Mouse (Mus musculus): ENCODE results near the gene 4833439L19Rik. TPM values are rescaled to one million over a fixed set of nuclear protein-coding genes. Genes with fewer than 3 reads are reported as not detected.
A peak's percentile ranks its signal among the peaks of the same experiment; 100 is the strongest.

4833439L19Rik gene
- polyA plus RNA-seq, 1 experiment from 2014 or later, result 271 TPM

- 89% methylated on average over 12 of the region's 12 CpGs for WGBS
Measured at GRCm38 (mm10) chr13:54598622-54599143, 33.4 kb upstream of the 4833439L19Rik start.

GRCm38 (mm10) chr13:54596870-54597269 is 31.6 kb upstream of the 4833439L19Rik start:
- 78% methylated on average over 5 of the region's 5 CpGs for WGBS

More at GRCm38 (mm10) chr13:54598622-54599143, 33.4 kb upstream of the 4833439L19Rik start:
- no peak overlapping the region for H3K9ac ChIP-seq (replicated peaks)
- H3K27ac ChIP-seq, result no peak overlapping the region
- peaks cover 9% of the 10 kb centered on the region for H3K4me1 ChIP-seq (replicated peaks)
- ATAC-seq, result no peak
- H3K36me3 ChIP-seq, result peaks cover 48% of the 10 kb centered on the region
- no peaks in the 10 kb centered on the region for H3K9me3 ChIP-seq
- no peak overlapping the region for H3K4me2 ChIP-seq (replicated peaks)
- 0 out of 2 replicates have a peak, but pooled peaks cover 7% of the 10 kb centered on the region for H3K27me3 ChIP-seq
- H3K4me3 ChIP-seq (replicated peaks), result no peak overlapping the region

GRCm38 (mm10) chr13:54596107-54596690 is 31.0 kb upstream of the 4833439L19Rik start:
- no peak overlapping the region for H3K9ac ChIP-seq (replicated peaks)
- WGBS, result 88% methylated on average over 8 of the region's 8 CpGs
- H3K9me3 ChIP-seq, result no peaks in the 10 kb centered on the region
- no peak overlapping the region for H3K4me3 ChIP-seq (replicated peaks)
- peaks cover 48% of the 10 kb centered on the region for H3K36me3 ChIP-seq
- H3K4me2 ChIP-seq (replicated peaks), result no peak overlapping the region
- no peak overlapping the region for H3K27ac ChIP-seq
- H3K27me3 ChIP-seq, result no peaks in the 10 kb centered on the region
- no peak for ATAC-seq
- H3K4me1 ChIP-seq (replicated peaks), result peaks cover 11% of the 10 kb centered on the region

More at GRCm38 (mm10) chr13:54596870-54597269, 31.6 kb upstream of the 4833439L19Rik start:
- peaks cover 4% of the 10 kb centered on the region; the same call in 1 of the 2 replicates for H3K4me1 ChIP-seq (replicated peaks)
- peaks cover 48% of the 10 kb centered on the region for H3K36me3 ChIP-seq
- no peak for ATAC-seq
- 0 out of 2 replicates have a peak, but pooled peaks cover 3% of the 10 kb centered on the region for H3K27me3 ChIP-seq
- H3K27ac ChIP-seq, result no peak overlapping the region
- H3K9ac ChIP-seq (replicated peaks), result no peak overlapping the region
- no peak overlapping the region for H3K4me2 ChIP-seq (replicated peaks)
- no peaks in the 10 kb centered on the region for H3K9me3 ChIP-seq
- H3K4me3 ChIP-seq (replicated peaks), result no peak overlapping the region

- 88% methylated on average over 11 of the region's 11 CpGs for WGBS
- no peak overlapping the region for H3K4me2 ChIP-seq (replicated peaks)
- no peak overlapping the region for H3K9ac ChIP-seq (replicated peaks)
- no peaks in the 10 kb centered on the region for H3K27me3 ChIP-seq
- H3K4me3 ChIP-seq (replicated peaks), result no peak overlapping the region
- peaks cover 27% of the 10 kb centered on the region for H3K4me1 ChIP-seq (replicated peaks)
- H3K9me3 ChIP-seq, result no peaks in the 10 kb centered on the region
- H3K27ac ChIP-seq, result no peak overlapping the region
- peaks cover 36% of the 10 kb centered on the region for H3K36me3 ChIP-seq
- no peak for ATAC-seq
Measured at GRCm38 (mm10) chr13:54593617-54594016, 28.4 kb upstream of the 4833439L19Rik start.

- peaks cover 28% of the 10 kb centered on the region for H3K36me3 ChIP-seq
- H3K27me3 ChIP-seq, result no peaks in the 10 kb centered on the region
- H3K4me1 ChIP-seq (replicated peaks), result peaks cover 28% of the 10 kb centered on the region
- H3K27ac ChIP-seq, result no peak overlapping the region
- 94% methylated on average over 8 of the region's 8 CpGs for WGBS
- H3K4me3 ChIP-seq (replicated peaks), result peak overlapping the region; percentile 90; the same call in 1 of the 2 replicates
- H3K9me3 ChIP-seq, result no peaks in the 10 kb centered on the region
- ATAC-seq, result no peak
- peak overlapping the region; percentile 81 for H3K4me2 ChIP-seq (replicated peaks)
- no peak overlapping the region for H3K9ac ChIP-seq (replicated peaks)
Measured at GRCm38 (mm10) chr13:54591776-54592356, 26.6 kb upstream of the 4833439L19Rik start.

GRCm38 (mm10) chr13:54589996-54590951 is 25.0 kb upstream of the 4833439L19Rik start, which contains the start of the genes Nop16 and Higd2a:
TSS of gene Nop16 (minus strand) at chr13:54590090.
TSS of gene Higd2a (plus strand) at chr13:54590207.
- WGBS, result under 1% methylated on average over 51 of the region's 51 CpGs
- Histone ChIP-seq H3K4me1 (replicated peaks) (peaks cover 28% of the 10 kb centered on the region), H3K27me3 (no peaks in the 10 kb centered on the region), H3K27ac (peak within 1 kb of the TSS; percentile 91), H3K36me3 (peaks cover 25% of the 10 kb centered on the region), H3K4me2 (replicated peaks) (peak within 1 kb of the TSS; percentile 81), H3K9me3 (no peaks in the 10 kb centered on the region), H3K9ac (replicated peaks) (peak within 1 kb of the TSS; percentile 89), H3K4me3 (replicated peaks) (peak within 1 kb of the TSS; percentile 90)
- ATAC-seq, result peak; percentile 97

GRCm38 (mm10) chr13:54589414-54589995 is 24.3 kb upstream of the 4833439L19Rik start:
- no peaks in the 10 kb centered on the region for H3K9me3 ChIP-seq
- no peaks in the 10 kb centered on the region for H3K27me3 ChIP-seq
- peak; percentile 59 for ATAC-seq
- WGBS, result under 1% methylated on average over 24 of the region's 24 CpGs
- H3K4me2 ChIP-seq (replicated peaks), result peak overlapping the region; percentile 81
- peaks cover 28% of the 10 kb centered on the region for H3K4me1 ChIP-seq (replicated peaks)
- peaks cover 31% of the 10 kb centered on the region for H3K36me3 ChIP-seq
- peak overlapping the region; percentile 44; the same call in 1 of the 2 replicates for H3K27ac ChIP-seq
- H3K4me3 ChIP-seq (replicated peaks), result peak overlapping the region; percentile 90
- H3K9ac ChIP-seq (replicated peaks), result peak overlapping the region; percentile 56

GRCm38 (mm10) chr13:54585831-54586230 is 20.6 kb upstream of the 4833439L19Rik start:
- Histone ChIP-seq H3K27me3 (no peaks in the 10 kb centered on the region), H3K27ac (no peak overlapping the region), H3K4me3 (replicated peaks) (no peak overlapping the region), H3K36me3 (peaks cover 67% of the 10 kb centered on the region), H3K9ac (replicated peaks) (no peak overlapping the region), H3K9me3 (no peaks in the 10 kb centered on the region), H3K4me2 (replicated peaks) (no peak overlapping the region), H3K4me1 (replicated peaks) (peaks cover 16% of the 10 kb centered on the region)
- no peak for ATAC-seq
- WGBS, result 95% methylated on average over 11 of the region's 11 CpGs

GRCm38 (mm10) chr13:54582860-54583259 is 17.6 kb upstream of the 4833439L19Rik start:
- Histone ChIP-seq H3K4me3 (replicated peaks) (no peak overlapping the region), H3K9ac (replicated peaks) (no peak overlapping the region), H3K4me2 (replicated peaks) (no peak overlapping the region), H3K27ac (no peak overlapping the region), H3K36me3 (peaks cover 92% of the 10 kb centered on the region), H3K9me3 (no peaks in the 10 kb centered on the region), H3K4me1 (replicated peaks) (0 out of 2 replicates have a peak, but pooled peaks cover 11% of the 10 kb centered on the region), H3K27me3 (no peaks in the 10 kb centered on the region)
- WGBS, result 91% methylated on average over 5 of the region's 5 CpGs
- no peak for ATAC-seq

GRCm38 (mm10) chr13:54582126-54582525 is 16.9 kb upstream of the 4833439L19Rik start:
- H3K4me3 ChIP-seq (replicated peaks), result no peak overlapping the region
- H3K27ac ChIP-seq, result no peak overlapping the region
- H3K4me1 ChIP-seq (replicated peaks), result peaks cover 14% of the 10 kb centered on the region; the same call in 1 of the 2 replicates
- 76% methylated on average over 10 of the region's 10 CpGs for WGBS
- H3K4me2 ChIP-seq (replicated peaks), result no peak overlapping the region
- H3K9ac ChIP-seq (replicated peaks), result no peak overlapping the region
- no peak for ATAC-seq
- H3K36me3 ChIP-seq, result peaks cover 93% of the 10 kb centered on the region
- H3K9me3 ChIP-seq, result no peaks in the 10 kb centered on the region
- no peaks in the 10 kb centered on the region for H3K27me3 ChIP-seq

- Histone ChIP-seq H3K27me3 (no peaks in the 10 kb centered on the region), H3K4me1 (replicated peaks) (peaks cover 21% of the 10 kb centered on the region), H3K9me3 (no peaks in the 10 kb centered on the region), H3K36me3 (peaks cover 97% of the 10 kb centered on the region), H3K9ac (replicated peaks) (no peak overlapping the region), H3K4me3 (replicated peaks) (no peak overlapping the region), H3K4me2 (replicated peaks) (no peak overlapping the region), H3K27ac (no peak overlapping the region)
- ATAC-seq, result no peak
- WGBS, result 85% methylated on average over 2 of the region's 2 CpGs
Measured at GRCm38 (mm10) chr13:54581385-54581784, 16.1 kb upstream of the 4833439L19Rik start.
